Mouse (Mus musculus) liver (tissue): Measurements from ENCODE around the gene Pax4.

Experiments used
- DNase-seq: peaks from one replicate; pipeline ENCODE4 v3.0.0-alpha.2; 2020; ENCODE audit warnings: mixed read lengths

Pax4 gene

GRCm38 (mm10) chr6:28396051-28396852 is 52.9 kb downstream of the Pax4 start:
- no peak for DNase-seq
